Mouse (Mus musculus): ENCODE measurements around the gene Tmem127. TPM values are rescaled to one million over a fixed set of nuclear protein-coding genes. Genes with fewer than 3 reads are reported as not detected.
"Not testable (repeated sequence)": the region's sequence is repeated elsewhere in the genome, so short reads cannot be mapped to it uniquely, and the experiment has no call there.

Gene Tmem127
- total RNA-seq, 2 experiments from 2014 or later = 23.9 to 70.7 TPM

- no peak for ATAC-seq (ENCODE audit: poor library complexity, severe bottlenecking)
Observed at GRCm38 (mm10) chr2:127262480-127262879, 14.8 kb downstream of the Tmem127 start.

DNA sequence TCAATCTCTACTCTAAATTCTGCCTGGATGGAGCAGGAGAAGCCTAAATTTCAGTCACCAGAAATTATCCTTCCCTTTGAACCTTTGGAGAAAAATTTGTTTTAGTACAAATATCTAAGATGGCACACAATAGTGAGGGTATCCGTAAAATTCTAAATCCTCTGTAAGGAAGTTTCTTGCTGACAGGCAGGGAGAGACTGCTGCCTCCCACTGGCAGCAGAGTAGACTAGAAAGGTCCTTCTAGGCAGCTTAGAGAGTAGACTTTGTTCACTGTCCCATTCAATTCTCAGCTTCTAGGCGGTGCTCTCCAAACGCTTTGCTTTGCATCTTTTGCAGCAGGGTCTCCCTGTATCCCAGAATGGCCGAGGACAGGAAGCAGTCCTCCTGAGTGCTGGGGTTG is 20.1 kb downstream of the Tmem127 start:
- ATAC-seq (ENCODE audit: poor library complexity, severe bottlenecking) = no peak

DNA sequence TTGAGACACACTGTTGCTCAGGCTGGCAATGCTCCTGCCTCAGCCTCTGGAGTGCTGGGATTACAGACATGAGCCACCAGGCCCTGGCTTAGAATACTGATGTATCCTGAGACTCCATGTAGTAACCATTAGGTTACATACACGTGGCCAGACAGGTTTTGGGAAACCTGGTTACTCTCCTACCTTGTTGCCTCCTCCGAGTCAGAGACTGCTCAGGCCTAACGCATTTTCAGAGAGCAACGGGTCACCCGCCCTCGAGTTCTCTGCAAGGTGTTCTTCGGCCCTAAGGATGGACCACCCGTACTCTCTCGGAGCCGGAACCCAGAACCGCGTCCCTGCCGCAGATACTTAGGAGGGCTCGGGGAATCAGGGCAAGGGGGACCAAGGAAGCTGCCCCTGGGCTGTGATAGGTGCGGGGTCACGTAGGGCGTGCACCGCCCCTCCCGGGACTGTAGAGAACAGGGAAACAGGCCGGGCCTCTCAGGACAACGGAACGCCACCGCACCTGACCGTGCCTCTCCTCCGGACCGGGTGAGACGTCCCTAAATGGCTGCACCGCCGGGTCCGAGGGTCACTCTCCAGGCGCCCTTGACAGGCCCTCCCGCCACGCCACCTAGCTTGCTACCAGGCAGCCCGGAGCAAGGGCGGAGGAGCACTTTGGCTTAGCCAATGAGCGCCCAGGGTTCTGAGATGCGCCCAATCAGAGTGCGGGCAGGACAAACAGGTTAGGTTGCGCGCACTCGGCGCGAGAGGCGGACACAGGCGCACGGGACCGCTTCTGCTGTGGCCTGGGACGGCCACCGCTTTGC is 22.0 kb downstream of the Tmem127 start, which contains the start of gene Stard7:
Stard7 (plus strand) TSS at position 728 of the 809 bp plus-strand sequence.
- peak; percentile 94 for ATAC-seq (ENCODE audit: poor library complexity, severe bottlenecking)

DNA sequence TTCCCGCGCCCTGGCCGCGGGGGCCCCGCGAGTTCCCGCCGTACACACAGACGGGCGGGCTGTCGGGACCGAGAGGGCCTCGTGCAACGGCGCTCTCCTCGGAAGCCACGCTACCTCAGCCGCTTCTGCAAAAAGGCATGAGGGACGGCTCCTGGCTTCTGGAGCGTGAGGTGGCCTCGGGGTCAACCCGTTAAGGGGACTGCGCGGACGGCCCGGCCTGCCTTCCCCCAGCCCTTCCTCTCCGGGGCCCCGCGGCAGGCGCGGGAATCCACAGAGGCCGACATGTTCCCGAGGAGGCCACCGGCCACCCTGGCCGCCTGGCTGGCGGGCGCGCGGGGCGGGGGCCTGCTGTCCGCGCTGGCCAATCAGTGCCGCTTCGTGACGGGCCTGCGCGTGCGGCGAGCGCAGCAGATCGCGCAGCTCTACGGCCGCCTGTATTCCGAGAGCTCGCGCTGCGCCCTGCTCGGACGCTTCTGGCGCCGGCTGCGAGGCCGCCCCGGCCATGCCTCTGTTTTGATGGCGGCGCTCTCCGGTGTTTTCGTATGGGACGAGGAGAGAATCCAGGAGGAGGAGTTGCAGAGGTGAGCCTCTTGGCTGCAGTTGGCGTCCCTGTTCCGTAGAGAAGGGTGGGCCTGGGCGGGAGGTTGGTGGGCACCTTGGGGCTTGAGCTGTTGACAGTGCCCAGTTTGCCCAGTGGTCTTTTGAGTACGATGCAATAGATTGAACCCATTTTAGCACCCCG is 22.8 kb downstream of the Tmem127 start:
- ATAC-seq (ENCODE audit: poor library complexity, severe bottlenecking) = peak; percentile 84

DNA sequence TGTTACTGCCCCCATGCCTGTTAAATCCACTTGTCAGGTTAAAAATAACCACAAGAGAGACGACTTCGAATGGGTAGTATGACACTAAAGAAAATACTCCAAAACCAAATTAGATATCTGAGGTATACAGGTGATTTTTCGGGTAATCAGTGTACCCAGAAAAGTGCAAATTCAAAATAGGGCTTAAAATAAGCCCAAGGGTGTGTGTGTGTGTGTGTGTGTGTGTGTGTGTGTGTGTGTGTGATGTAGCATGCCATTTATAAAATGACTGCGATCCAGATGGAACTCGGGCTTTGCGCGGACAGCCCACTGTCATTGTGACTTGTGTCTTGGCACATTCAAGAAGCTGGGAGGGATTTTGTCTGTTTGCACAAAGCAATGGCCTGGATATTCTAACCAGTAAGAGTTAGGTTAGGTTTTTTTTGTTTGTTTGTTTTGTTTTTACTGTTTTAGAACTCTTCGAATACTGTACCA is 23.4 kb downstream of the Tmem127 start:
- ATAC-seq (ENCODE audit: poor library complexity, severe bottlenecking) = no peak

GRCm38 (mm10) chr2:127272049-127272448 is 24.3 kb downstream of the Tmem127 start:
- not testable (repeated sequence) for ATAC-seq (ENCODE audit: poor library complexity, severe bottlenecking)

DNA sequence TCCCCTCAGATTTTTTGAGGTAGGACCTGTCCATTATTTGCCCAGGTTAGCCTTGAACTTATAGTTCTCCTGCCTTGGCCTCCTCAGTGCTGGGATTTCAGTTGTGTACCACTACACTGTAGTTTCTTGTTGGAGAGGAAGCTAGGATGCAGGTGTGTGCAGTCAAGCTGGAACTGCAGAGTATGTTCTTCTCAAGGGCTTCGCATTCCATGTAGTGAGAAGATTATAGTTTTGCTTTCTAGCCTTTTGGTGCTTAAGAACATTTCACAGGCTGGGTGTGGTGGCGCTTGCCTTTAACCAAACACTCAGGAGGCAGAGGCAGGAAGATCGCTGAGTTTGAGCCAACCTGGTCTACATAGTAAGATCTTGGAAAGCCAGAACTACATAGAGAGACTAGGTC is 25.1 kb downstream of the Tmem127 start:
- no peak for ATAC-seq (ENCODE audit: poor library complexity, severe bottlenecking)

- ATAC-seq (ENCODE audit: poor library complexity, severe bottlenecking) = no peak
Observed at GRCm38 (mm10) chr2:127274590-127274989, 26.9 kb downstream of the Tmem127 start.

DNA sequence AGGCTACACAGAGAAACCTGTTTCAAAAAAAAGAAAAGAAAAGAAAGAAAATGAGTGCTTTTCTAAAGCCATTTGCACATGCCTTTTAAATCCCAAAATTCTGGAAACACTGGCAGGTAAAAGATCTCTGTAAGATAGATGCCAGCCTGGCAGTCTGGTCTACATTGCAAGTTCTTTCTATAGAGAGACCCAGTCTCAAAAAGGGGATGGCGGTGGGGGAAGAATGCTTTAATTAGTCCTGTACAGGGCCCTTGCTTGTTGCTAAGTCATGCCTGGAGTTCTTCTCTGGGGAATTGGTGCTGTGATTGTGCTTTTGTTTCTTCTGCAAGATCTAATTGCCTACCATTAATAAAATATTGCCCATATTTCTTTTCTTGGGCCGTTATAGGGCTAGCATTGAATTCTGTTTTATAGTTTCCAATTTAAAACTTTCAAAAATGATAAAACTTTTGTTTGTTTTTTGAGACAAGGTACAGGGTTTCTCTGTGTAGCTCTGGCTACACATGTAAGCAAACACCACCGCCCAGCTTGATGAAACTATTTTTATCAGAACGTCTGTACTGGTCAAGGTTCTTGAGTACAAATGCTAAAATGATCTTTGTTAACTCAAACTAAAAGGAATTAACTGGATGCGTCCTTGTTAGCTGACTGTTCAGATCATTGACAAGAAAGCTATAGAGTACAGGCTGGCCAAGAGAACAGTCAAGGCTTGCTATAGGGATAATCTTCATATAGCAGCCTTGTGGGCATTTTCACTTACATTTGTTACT is 28.0 kb downstream of the Tmem127 start:
- no peak for ATAC-seq (ENCODE audit: poor library complexity, severe bottlenecking)

- peak; percentile 57 for ATAC-seq (ENCODE audit: poor library complexity, severe bottlenecking)
Observed at GRCm38 (mm10) chr2:127278162-127278561, 30.5 kb downstream of the Tmem127 start.

- ATAC-seq (ENCODE audit: poor library complexity, severe bottlenecking) = no peak
Observed at GRCm38 (mm10) chr2:127292250-127292649, 44.5 kb downstream of the Tmem127 start.

DNA sequence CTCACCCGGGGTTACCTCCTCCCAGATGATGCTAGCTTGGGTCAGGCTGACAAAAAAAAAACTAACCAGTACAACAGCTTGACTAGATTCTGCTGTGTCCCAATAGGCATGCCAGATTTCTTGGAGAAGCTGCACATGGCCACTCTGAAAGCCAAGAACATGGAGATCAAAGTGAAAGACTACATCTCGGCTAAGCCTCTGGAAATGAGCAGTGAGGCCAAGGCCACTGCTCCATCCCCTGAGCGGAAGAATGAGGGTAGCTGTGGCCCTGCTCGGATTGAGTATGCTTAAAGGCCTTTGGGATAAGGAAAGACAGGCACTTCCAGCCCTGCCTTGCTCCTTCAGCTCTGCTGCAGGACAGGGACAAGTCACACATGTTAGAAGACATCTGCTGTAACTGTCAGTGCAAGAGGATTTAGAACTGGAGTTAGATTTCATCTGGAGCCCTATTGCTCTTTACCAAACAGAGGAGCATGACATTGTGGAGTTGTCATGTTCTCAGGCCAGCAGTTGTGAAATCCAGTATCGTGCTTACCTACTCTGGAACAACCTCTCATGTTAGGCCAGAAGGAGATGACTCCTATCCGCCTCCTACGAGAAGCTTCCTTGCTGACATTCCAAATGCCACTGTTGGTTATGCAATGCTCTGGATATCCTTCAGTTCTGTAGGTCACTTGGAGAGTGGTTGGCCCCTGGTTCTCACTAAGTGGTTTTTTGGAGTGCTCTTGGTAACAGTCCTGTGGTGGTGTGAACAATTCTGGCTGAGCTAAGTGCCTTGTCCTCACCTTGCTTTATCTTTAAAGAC is 49.5 kb downstream of the Tmem127 start:
- ATAC-seq (ENCODE audit: poor library complexity, severe bottlenecking) = no peak

DNA sequence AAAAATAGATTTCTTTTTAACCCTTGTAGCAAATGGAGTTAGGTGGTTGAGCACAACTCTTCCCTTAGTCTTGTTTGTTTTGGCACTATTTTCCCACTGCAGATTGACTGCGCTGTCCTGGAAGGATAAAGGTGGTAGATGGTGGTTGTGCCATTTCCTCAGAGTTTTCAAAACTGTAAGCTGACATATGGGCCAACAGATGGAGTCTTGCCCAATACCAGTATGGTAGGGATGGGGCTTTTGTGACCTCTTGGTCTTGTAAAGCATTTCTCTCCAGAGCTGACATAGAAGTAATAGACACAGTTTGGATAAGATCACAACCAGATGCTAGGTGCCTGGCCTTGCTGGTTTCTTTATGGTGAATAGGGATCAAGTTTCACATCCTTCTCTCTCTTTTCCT is 50.3 kb downstream of the Tmem127 start:
- ATAC-seq (ENCODE audit: poor library complexity, severe bottlenecking) = no peak

DNA sequence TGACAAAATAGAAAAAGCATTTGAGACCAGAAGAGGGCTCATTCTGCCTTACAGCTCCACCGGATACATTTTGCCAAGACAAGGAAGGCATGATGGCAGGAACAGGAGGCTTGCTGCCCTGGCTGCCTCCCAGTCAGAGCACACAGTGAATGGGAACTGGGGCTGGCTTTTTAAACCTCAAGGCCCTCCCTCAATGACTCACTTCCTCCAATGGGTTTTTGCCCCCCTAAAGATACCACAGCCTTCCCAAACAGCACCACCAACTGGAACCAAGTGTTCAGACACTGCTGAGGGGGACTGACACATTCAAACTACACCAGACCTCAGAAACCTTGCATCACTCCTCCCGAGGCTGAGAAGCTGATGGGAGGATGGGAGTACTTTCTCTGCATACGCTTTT is 53.0 kb downstream of the Tmem127 start:
- peak; percentile 58 for ATAC-seq (ENCODE audit: poor library complexity, severe bottlenecking)

DNA sequence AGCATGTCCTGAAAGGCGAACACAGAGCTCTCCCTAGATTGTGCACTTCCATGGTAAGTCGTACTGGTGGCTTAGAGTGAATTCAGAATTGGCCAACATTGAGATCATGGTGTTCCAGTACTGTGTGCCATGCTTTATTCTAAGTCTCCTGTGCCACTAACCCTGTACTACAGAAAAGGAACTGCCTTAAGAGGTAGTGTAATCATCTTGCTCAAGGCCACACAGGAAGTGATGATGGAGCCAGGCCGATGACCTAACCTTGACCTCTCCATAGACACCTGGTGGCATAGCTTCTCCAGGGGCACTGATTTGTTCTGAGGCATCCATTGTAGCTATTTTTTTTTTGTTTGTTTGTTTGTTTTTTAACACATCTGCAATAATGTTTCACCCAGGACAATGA is 54.2 kb downstream of the Tmem127 start:
- peak; percentile 96 for ATAC-seq (ENCODE audit: poor library complexity, severe bottlenecking)

DNA sequence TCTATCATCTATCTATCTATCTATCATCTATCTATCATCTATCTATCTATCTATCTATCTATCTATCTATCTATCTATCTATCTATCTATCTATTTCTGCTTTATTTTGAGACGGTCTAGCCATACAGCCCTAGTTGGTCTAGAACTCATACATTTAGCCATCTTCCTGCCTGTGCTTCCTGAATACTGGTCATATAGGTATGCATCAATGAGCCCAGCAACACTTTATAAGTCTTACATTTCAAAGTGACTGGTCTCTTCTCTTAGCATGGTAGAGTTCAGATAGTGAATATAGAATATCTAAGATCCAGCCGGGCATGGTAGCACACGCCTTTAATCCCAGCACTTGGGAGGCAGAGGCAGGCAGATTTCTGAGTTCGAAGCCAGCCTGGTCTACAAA is 56.5 kb downstream of the Tmem127 start:
- ATAC-seq (ENCODE audit: poor library complexity, severe bottlenecking) = not testable (repeated sequence)

DNA sequence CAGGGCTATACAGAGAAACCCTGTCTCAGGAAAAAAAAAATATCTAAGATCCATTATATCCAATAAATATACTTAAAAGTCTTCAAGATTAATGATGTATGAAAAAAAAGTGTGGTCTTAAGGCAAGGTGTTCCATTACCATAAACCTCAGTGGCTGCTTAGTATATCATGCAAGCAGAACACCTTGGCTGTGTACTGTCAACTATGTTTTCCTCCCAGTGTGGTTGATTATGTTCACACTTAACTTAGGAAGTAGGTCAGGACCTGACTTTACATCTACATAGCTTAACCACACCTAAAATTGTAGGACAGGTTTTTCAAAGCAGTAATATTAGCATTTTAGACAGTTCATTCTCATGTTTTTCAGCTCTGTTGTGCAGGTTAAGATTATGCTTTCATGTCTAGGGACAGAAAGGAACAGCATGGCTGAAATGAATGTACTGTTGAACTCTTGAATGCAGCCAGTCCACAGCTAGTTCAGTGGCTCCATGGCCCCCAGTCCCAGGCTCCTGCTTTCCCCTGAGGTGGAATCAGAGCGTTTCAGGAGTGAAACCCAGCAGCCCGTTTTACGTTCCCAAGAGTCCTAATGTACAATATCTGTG is 57.0 kb downstream of the Tmem127 start:
- no peak for ATAC-seq (ENCODE audit: poor library complexity, severe bottlenecking)

DNA sequence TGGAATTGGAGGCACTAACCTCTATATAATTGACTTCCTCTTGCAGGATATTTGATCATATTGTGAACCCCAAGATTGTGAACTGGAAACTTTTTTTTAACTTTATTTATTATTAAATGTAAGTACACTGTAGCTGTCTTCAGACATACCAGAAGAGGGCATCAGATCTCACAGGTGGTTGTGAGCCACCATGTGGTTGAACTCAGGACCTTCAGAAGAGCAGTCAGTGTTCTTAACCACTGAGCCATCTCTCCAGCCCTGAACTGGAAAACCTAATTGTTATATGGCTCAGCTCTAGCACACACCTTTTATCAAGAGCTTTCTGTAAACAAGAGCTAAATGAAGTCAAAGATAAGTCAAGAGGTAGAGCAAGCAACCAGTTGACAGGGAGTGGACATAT is 58.4 kb downstream of the Tmem127 start:
- ATAC-seq (ENCODE audit: poor library complexity, severe bottlenecking) = no peak

GRCm38 (mm10) chr2:127307179-127307578 is 59.5 kb downstream of the Tmem127 start:
- peak; percentile 66 for ATAC-seq (ENCODE audit: poor library complexity, severe bottlenecking)

DNA sequence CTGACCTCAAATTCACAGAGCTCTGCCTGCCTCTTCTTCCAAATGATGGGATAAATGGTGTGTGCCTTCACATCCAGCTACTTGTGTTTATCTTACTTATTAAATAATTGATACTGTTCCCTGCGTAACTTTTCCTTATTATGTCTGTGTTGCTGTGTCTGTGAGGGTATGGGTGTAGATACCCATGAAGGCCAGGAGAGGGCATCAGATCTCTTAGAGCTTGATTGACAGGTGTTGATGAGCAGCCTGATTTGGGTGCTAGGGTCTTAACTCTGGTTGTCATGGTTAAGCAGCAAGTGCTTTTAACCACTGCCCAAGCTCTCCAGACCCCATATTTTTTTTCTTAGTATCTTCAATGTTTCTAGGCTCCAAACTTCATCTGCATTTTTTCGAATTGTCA is 61.0 kb downstream of the Tmem127 start:
- peak; percentile 58 for ATAC-seq (ENCODE audit: poor library complexity, severe bottlenecking)

Data from megakaryocyte, adult 5-6 weeks (primary cell).